Mouse (Mus musculus): Measurements from ENCODE around the gene Farsa. TPM values are rescaled to one million over a fixed set of nuclear protein-coding genes. Genes with fewer than 3 reads are reported as not detected.
A peak's percentile ranks its signal among the peaks of the same experiment; 100 is the strongest.

Gene Farsa
- polyA plus RNA-seq, 1 experiment from 2014 or later: 84.4 TPM

DNA sequence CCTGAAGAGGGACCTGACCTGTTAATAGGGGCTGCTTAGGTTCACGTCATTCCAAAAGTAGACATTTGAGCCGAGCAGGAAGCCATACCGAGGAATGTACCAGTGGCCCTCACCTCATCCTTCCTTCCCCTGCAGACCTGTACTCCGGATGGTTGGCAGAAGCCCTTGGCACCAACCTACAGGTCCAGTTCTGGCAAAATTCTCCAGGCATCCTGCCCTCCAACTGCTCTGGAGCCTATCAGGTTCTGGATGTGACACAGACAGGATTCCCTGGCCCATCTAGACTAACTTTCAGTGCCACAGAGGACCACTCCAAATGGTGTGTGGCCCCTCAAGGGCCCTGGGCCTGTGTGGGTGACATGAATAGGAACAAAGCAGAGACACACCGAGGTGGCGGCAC lies 53.8 kb downstream of the Farsa start:
- no peak for DNase-seq (ENCODE audit: low spot score, missing footprints)
- Histone ChIP-seq H3K9me3 (ENCODE audit: control insufficient read depth, low read length) (no peaks in the 10 kb centered on the region), H3K9ac (ENCODE audit: low read length) (no peak overlapping the region), H3K4me1 (ENCODE audit: control insufficient read depth, insufficient read depth, low read length) (peaks cover 13% of the 10 kb centered on the region), H3K36me3 (ENCODE audit: control insufficient read depth, insufficient read depth, low read length) (no peaks in the 10 kb centered on the region), H3K27me3 (ENCODE audit: control insufficient read depth, insufficient read depth, low read length) (peaks cover 43% of the 10 kb centered on the region), H3K4me3 (ENCODE audit: low read depth, low read length) (no peak overlapping the region), H3K4me2 (no peak overlapping the region), H3K27ac (ENCODE audit: low read depth, low read length) (no peak overlapping the region)
- no peak for ATAC-seq (ENCODE audit: low FRiP score)
- WGBS: 92% methylated on average over 6 of the region's 6 CpGs

DNA sequence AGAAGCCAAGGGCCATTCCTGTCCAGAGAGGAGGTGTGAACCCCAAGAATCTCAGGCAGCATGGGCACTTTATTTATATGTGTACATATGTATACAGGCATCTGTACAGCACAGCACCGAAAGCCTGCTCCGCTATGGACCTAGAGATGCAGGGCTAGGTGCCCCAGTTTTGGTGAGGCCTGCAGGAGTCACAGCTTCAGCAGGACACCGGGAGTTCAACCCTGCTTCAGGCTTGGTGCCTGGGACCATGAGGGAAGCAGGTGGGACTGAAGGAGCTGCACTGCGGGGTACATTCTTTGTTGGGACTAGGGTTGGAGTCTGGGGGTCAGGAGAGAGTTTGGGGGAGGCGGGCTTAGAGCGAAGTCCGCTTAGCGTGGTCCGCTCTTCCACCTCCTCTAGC lies 55.1 kb downstream of the Farsa start:
- Histone ChIP-seq H3K4me1 (ENCODE audit: control insufficient read depth, insufficient read depth, low read length) (peaks cover 13% of the 10 kb centered on the region), H3K4me2 (no peak overlapping the region), H3K4me3 (ENCODE audit: low read depth, low read length) (no peak overlapping the region), H3K36me3 (ENCODE audit: control insufficient read depth, insufficient read depth, low read length) (no peaks in the 10 kb centered on the region), H3K27ac (ENCODE audit: low read depth, low read length) (no peak overlapping the region), H3K9me3 (ENCODE audit: control insufficient read depth, low read length) (no peaks in the 10 kb centered on the region), H3K9ac (ENCODE audit: low read length) (no peak overlapping the region), H3K27me3 (ENCODE audit: control insufficient read depth, insufficient read depth, low read length) (peaks cover 43% of the 10 kb centered on the region)
- DNase-seq (ENCODE audit: low spot score, missing footprints) (no peak), ATAC-seq (ENCODE audit: low FRiP score) (no peak)
- 81% methylated on average over 9 of the region's 9 CpGs for WGBS

- Histone ChIP-seq H3K4me2 (peak overlapping the region; percentile 44), H3K9ac (ENCODE audit: low read length) (no peak overlapping the region), H3K9me3 (ENCODE audit: control insufficient read depth, low read length) (no peaks in the 10 kb centered on the region), H3K27ac (ENCODE audit: low read depth, low read length) (no peak overlapping the region), H3K27me3 (ENCODE audit: control insufficient read depth, insufficient read depth, low read length) (peaks cover 43% of the 10 kb centered on the region), H3K4me3 (ENCODE audit: low read depth, low read length) (no peak overlapping the region), H3K36me3 (ENCODE audit: control insufficient read depth, insufficient read depth, low read length) (no peaks in the 10 kb centered on the region), H3K4me1 (ENCODE audit: control insufficient read depth, insufficient read depth, low read length) (peaks cover 13% of the 10 kb centered on the region)
- WGBS: 21% methylated on average over 27 of the region's 27 CpGs
- no peak for DNase-seq (ENCODE audit: low spot score, missing footprints)
- no peak for ATAC-seq (ENCODE audit: low FRiP score)
Measured at GRCm38 (mm10) chr8:84912391-84912790, 55.6 kb downstream of the Farsa start.

- Histone ChIP-seq H3K9me3 (ENCODE audit: control insufficient read depth, low read length) (no peaks in the 10 kb centered on the region), H3K27ac (ENCODE audit: low read depth, low read length) (no peak overlapping the region), H3K27me3 (ENCODE audit: control insufficient read depth, insufficient read depth, low read length) (peaks cover 46% of the 10 kb centered on the region), H3K4me2 (peak overlapping the region; percentile 44), H3K36me3 (ENCODE audit: control insufficient read depth, insufficient read depth, low read length) (no peaks in the 10 kb centered on the region), H3K9ac (ENCODE audit: low read length) (peak overlapping the region; percentile 14), H3K4me3 (ENCODE audit: low read depth, low read length) (peak overlapping the region; percentile 28), H3K4me1 (ENCODE audit: control insufficient read depth, insufficient read depth, low read length) (peaks cover 13% of the 10 kb centered on the region)
- no peak for ATAC-seq (ENCODE audit: low FRiP score)
- 2% methylated on average over 55 of the region's 55 CpGs for WGBS
- peak; percentile 91 for DNase-seq (ENCODE audit: low spot score, missing footprints)
Measured at GRCm38 (mm10) chr8:84912895-84913501, 56.2 kb downstream of the Farsa start.

DNA sequence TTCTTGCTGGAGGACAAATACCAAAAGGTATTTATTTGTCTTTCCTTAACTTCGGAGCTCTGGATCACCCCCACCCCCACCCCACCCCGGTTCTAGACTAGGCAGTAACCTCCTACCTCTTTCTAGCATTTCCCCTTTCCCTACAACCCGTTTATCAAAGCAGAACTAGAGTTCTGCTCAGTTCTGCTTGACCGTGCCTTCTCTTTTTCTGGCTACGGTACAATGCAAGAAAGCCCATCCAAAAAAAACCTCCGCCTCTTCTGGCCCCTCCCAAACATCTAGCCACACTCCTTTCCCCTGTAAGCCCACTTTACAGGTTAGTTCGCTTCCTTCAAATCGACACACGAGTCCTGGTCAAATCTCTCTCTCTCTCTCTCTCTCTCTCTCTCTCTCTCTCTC lies 56.7 kb downstream of the Farsa start:
- ATAC-seq (ENCODE audit: low FRiP score): no peak
- WGBS: 19% methylated on average over 9 of the region's 9 CpGs
- H3K27ac ChIP-seq (ENCODE audit: low read depth, low read length): no peak overlapping the region

GRCm38 (mm10) chr8:84913960-84914359 lies 57.2 kb downstream of the Farsa start:
- H3K27me3 ChIP-seq (ENCODE audit: control insufficient read depth, insufficient read depth, low read length): peaks cover 47% of the 10 kb centered on the region
- no peak overlapping the region for H3K4me3 ChIP-seq (ENCODE audit: low read depth, low read length)
- DNase-seq (ENCODE audit: low spot score, missing footprints) (no peak), ATAC-seq (ENCODE audit: low FRiP score) (no peak)
- no peak overlapping the region for H3K27ac ChIP-seq (ENCODE audit: low read depth, low read length)
- WGBS: 25% methylated on average over 4 of the region's 4 CpGs
- no peaks in the 10 kb centered on the region for H3K36me3 ChIP-seq (ENCODE audit: control insufficient read depth, insufficient read depth, low read length)
- peaks cover 10% of the 10 kb centered on the region for H3K4me1 ChIP-seq (ENCODE audit: control insufficient read depth, insufficient read depth, low read length)
- no peak overlapping the region for H3K4me2 ChIP-seq
- H3K9me3 ChIP-seq (ENCODE audit: control insufficient read depth, low read length): no peaks in the 10 kb centered on the region
- no peak overlapping the region for H3K9ac ChIP-seq (ENCODE audit: low read length)

More for the DNA sequence above, 56.7 kb downstream of the Farsa start:
- peaks cover 13% of the 10 kb centered on the region for H3K4me1 ChIP-seq (ENCODE audit: control insufficient read depth, insufficient read depth, low read length)
- DNase-seq (ENCODE audit: low spot score, missing footprints): no peak
- H3K27me3 ChIP-seq (ENCODE audit: control insufficient read depth, insufficient read depth, low read length): peaks cover 47% of the 10 kb centered on the region
- no peaks in the 10 kb centered on the region for H3K36me3 ChIP-seq (ENCODE audit: control insufficient read depth, insufficient read depth, low read length)
- peak overlapping the region; percentile 44 for H3K4me2 ChIP-seq
- peak overlapping the region; percentile 28 for H3K4me3 ChIP-seq (ENCODE audit: low read depth, low read length)
- H3K9ac ChIP-seq (ENCODE audit: low read length): peak overlapping the region; percentile 14; the same call in 1 of the 2 replicates
- no peaks in the 10 kb centered on the region for H3K9me3 ChIP-seq (ENCODE audit: control insufficient read depth, low read length)

- WGBS: 88% methylated on average over 8 of the region's 8 CpGs
- ATAC-seq (ENCODE audit: low FRiP score) (no peak), DNase-seq (ENCODE audit: low spot score, missing footprints) (no peak)
- no peak overlapping the region for H3K4me3 ChIP-seq (ENCODE audit: low read depth, low read length)
- H3K9ac ChIP-seq (ENCODE audit: low read length): no peak overlapping the region
- no peak overlapping the region for H3K27ac ChIP-seq (ENCODE audit: low read depth, low read length)
- no peak overlapping the region for H3K4me2 ChIP-seq
- peaks cover 41% of the 10 kb centered on the region for H3K27me3 ChIP-seq (ENCODE audit: control insufficient read depth, insufficient read depth, low read length)
- no peaks in the 10 kb centered on the region for H3K9me3 ChIP-seq (ENCODE audit: control insufficient read depth, low read length)
- H3K4me1 ChIP-seq (ENCODE audit: control insufficient read depth, insufficient read depth, low read length): peaks cover 5% of the 10 kb centered on the region
- H3K36me3 ChIP-seq (ENCODE audit: control insufficient read depth, insufficient read depth, low read length): no peaks in the 10 kb centered on the region
Measured at GRCm38 (mm10) chr8:84915269-84915668, 58.5 kb downstream of the Farsa start.

GRCm38 (mm10) chr8:84917781-84918180 lies 61.0 kb downstream of the Farsa start:
- no peak for DNase-seq (ENCODE audit: low spot score, missing footprints)
- peaks cover 20% of the 10 kb centered on the region for H3K27me3 ChIP-seq (ENCODE audit: control insufficient read depth, insufficient read depth, low read length)
- H3K36me3 ChIP-seq (ENCODE audit: control insufficient read depth, insufficient read depth, low read length): no peaks in the 10 kb centered on the region

GRCm38 (mm10) chr8:84918646-84919045 lies 61.9 kb downstream of the Farsa start:
- no peaks in the 10 kb centered on the region for H3K4me1 ChIP-seq (ENCODE audit: control insufficient read depth, insufficient read depth, low read length)
- no peak overlapping the region for H3K27ac ChIP-seq (ENCODE audit: low read depth, low read length)
- no peaks in the 10 kb centered on the region for H3K36me3 ChIP-seq (ENCODE audit: control insufficient read depth, insufficient read depth, low read length)
- peaks cover 11% of the 10 kb centered on the region for H3K27me3 ChIP-seq (ENCODE audit: control insufficient read depth, insufficient read depth, low read length)
- WGBS: 96% methylated on average over 15 of the region's 15 CpGs
- H3K4me2 ChIP-seq: no peak overlapping the region
- DNase-seq (ENCODE audit: low spot score, missing footprints) (no peak), ATAC-seq (ENCODE audit: low FRiP score) (no peak)
- H3K9ac ChIP-seq (ENCODE audit: low read length): no peak overlapping the region
- H3K4me3 ChIP-seq (ENCODE audit: low read depth, low read length): no peak overlapping the region
- no peaks in the 10 kb centered on the region for H3K9me3 ChIP-seq (ENCODE audit: control insufficient read depth, low read length)

More at GRCm38 (mm10) chr8:84917781-84918180, 61.0 kb downstream of the Farsa start:
- WGBS: 30% methylated on average over 20 of the region's 20 CpGs
- H3K4me1 ChIP-seq (ENCODE audit: control insufficient read depth, insufficient read depth, low read length): peaks cover 4% of the 10 kb centered on the region
- H3K4me3 ChIP-seq (ENCODE audit: low read depth, low read length): no peak overlapping the region
- H3K27ac ChIP-seq (ENCODE audit: low read depth, low read length): no peak overlapping the region
- ATAC-seq (ENCODE audit: low FRiP score): no peak
- H3K4me2 ChIP-seq: no peak overlapping the region
- H3K9me3 ChIP-seq (ENCODE audit: control insufficient read depth, low read length): no peaks in the 10 kb centered on the region
- no peak overlapping the region for H3K9ac ChIP-seq (ENCODE audit: low read length)

Data from midbrain, embryonic 11.5 days (tissue).